Mouse (Mus musculus) testis, adult 10 weeks (tissue): ENCODE data around the gene Rpl14. TPM values are rescaled to one million over a fixed set of nuclear protein-coding genes. Genes with fewer than 3 reads are reported as not detected.

Experiments
- polyA plus RNA-seq: library from polyadenylated mRNA; stranded (reverse); fragments of 350-450 nt; fragmentation: Illumina TruSeq; extraction: RNeasy Lipid Tissue Mini Kit (QIAGEN cat#74804); gene quantifications from one replicate; pipeline ENCODE4 v1.2.3, GENCODE M21; 2014; ENCODE audit warnings: low read depth, low replicate concordance

Gene Rpl14
- polyA plus RNA-seq: 115 TPM

GRCm38 (mm10) chr9:120570741-120571592 is at the start of gene Rpl14:
Gene Rpl14, plus strand, starts transcription at chr9:120571444.

GRCm38 (mm10) chr9:120539662-120540251 is 31.5 kb upstream of the Rpl14 start, which contains the start of gene Entpd3:
Gene Entpd3, plus strand, starts transcription at chr9:120539818.

Other genes starting within 250 kb of the Rpl14 start
- gene Eif1b, start 79.2 kb upstream of the Rpl14 start, polyA plus RNA-seq: 197 TPM
- not detected for gene Entpd3, start 31.6 kb upstream of the Rpl14 start, polyA plus RNA-seq